Mouse (Mus musculus) thymus, adult 2 months (tissue): ENCODE measurements around the gene Gm6176.
"Not testable (repeated sequence)": the region's sequence is repeated elsewhere in the genome, so short reads cannot be mapped to it uniquely, and the experiment has no call there.

Experiments used
- CTCF ChIP-seq: fragments of 200-500 bp; IDR thresholded peaks from 2 replicates; pipeline ENCODE4 v1.5.1; 2012; ENCODE audit warnings: mild to moderate bottlenecking, control low read depth, low read length, moderate library complexity, borderline replicate concordance; ENCODE audit not compliant: control insufficient read depth, poor library complexity, insufficient read depth; ENCODE audit errors: extremely low read depth
- POLR2A ChIP-seq: fragments of 200-500 bp; IDR thresholded peaks from 2 replicates; pipeline ENCODE4 v1.6.1; 2012; ENCODE audit warnings: mild to moderate bottlenecking, low read length, control low read depth, moderate library complexity; ENCODE audit not compliant: control insufficient read depth, poor library complexity, insufficient read depth; ENCODE audit errors: extremely low read depth

DNA sequence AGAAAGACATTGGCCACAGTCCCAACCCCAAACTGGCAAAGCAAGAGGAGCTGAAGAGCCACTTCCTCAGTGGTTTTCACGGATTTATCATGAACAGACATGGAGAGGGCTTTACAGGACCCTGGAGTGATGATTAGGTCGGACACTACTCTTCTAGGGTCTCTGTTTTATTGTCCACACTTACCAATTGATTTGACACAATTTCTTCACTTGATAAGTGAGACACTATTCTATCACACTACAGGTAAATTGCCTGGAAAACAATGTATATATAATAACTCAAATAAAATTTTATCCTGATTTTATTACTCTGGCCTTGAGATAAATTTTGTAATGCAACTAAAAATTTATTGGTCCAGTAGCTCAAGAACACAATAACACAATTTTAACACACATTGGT lies 27.3 kb downstream of the Gm6176 start, which contains the start of gene Vmn1r138:
- TF ChIP-seq CTCF, POLR2A: not testable (repeated sequence)
